Comparison of ENCODE assay signal across 20 mouse cellular contexts in genomic region chr9:122215118-122215517, GRCm38 (mm10).
DNase-seq lines count a peak whose midpoint lies in the region; TF ChIP-seq lines count a peak whose summit lies in the region.
"Had no signal": no experiment of that assay in that cellular context is flagged by ENCODE, and none has a peak within 500 bp of the region (broad histone marks: within the 10 kb centered on the region; RNA-seq: fewer than 3 reads in every experiment).

No protein-coding gene starts in this region.

- no peak overlapping the region for H3K4me3 ChIP-seq in myocyte

- no peak for TF ChIP-seq POLR2A in myocyte (IDR thresholded peaks at IDR 0.05; ENCODE audit: insufficient read length, low read depth)

- no peak overlapping the region for H3K4me2 ChIP-seq in myocyte (ENCODE audit: low read depth)

- H3K36me3 ChIP-seq in myocyte (ENCODE audit: control insufficient read depth, insufficient read depth) = no peaks in the 10 kb centered on the region
- H3K36me3 ChIP-seq: G1E had no signal

- H3ac ChIP-seq in myocyte (ENCODE audit: control insufficient read depth, insufficient read length) = no peak overlapping the region

- H3K27me3 ChIP-seq in myocyte (ENCODE audit: control insufficient read depth, insufficient read depth, insufficient read length) = no peaks in the 10 kb centered on the region
- H3K27me3 ChIP-seq: CH12.LX, Patski had no signal

- H3K79me2 ChIP-seq in myocyte (ENCODE audit: control insufficient read depth, insufficient read depth) = no peaks in the 10 kb centered on the region

- peak; percentile 42 for DNase-seq in brain, adult 2 months (ENCODE audit: low read depth, low spot score)
- DNase-seq in induced T-regulatory cell, adult 2 months (ENCODE audit: low read depth) = peak; percentile 21
- no peak for DNase-seq in spleen, postnatal 10 days (ENCODE audit: low spot score in 2 of 2)
- DNase-seq in heart, adult 9 months (ENCODE audit: low spot score in 2 of 2) = no peak
- no peak for DNase-seq in heart, adult 8-10 months (ENCODE audit: low spot score)
- DNase-seq: adrenal gland, adult 2 months; adrenal gland, adult 8-10 months; adrenal gland, postnatal 10 days; adrenal gland, postnatal 14 days; adrenal gland, postnatal 25 days; adrenal gland, postnatal 36 days; B cell, adult 2 months; cerebellum, adult 11 months; cerebellum, adult 11-12 months; cerebellum, adult 18-20 months; cerebellum, adult 2 months had no signal

TF ChIP-seq in myocyte, 11 proteins besides CTCF, POLR2A, EP300 and RAD21:
- TF ChIP-seq MYOG (IDR thresholded peaks at IDR 0.05; ENCODE audit: control insufficient read depth in 1 of 3, insufficient read depth in 1 of 3, insufficient read length in 2 of 3, low read depth in 2 of 3) (peak in 1 of 3 experiments; percentile 71), MYOD1 (IDR thresholded peaks at IDR 0.05; ENCODE audit: control insufficient read depth in 1 of 3, insufficient read length in 2 of 3, low read depth in 2 of 3) (peak; percentile 21 to 54 (median 28)), USF1 (IDR thresholded peaks at IDR 0.05; ENCODE audit: low read depth) (no peak)

Comparison
In these comparisons a context has a peak if more than half of its experiments do, and no peak if none do; other contexts are left out.
1. DNase-seq: peak in brain, adult 2 months (single experiment) and induced T-regulatory cell, adult 2 months (single experiment); none in spleen, postnatal 10 days (0 of 2), heart, adult 9 months (0 of 2) and heart, adult 8-10 months (single experiment).